Mouse (Mus musculus) bone marrow, adult 2 months (tissue): ENCODE measurements at regions not wholly inside any gene's neighbourhood (a gene's known extent, or its start where the extent isn't known, plus 50 kb on each side); places are given as distances from the start of the nearest gene placed in this dataset.

ENCODE experiments used
- CTCF ChIP-seq: fragments of 200-500 bp; IDR thresholded peaks from 2 replicates; pipeline ENCODE4 v1.5.1; 2011; ENCODE audit warnings: low read length, control low read depth; ENCODE audit not compliant: control insufficient read depth, insufficient read depth
- POLR2A ChIP-seq: fragments of 200-500 bp; IDR thresholded peaks from 2 replicates; pipeline ENCODE4 v1.6.1; 2011; ENCODE audit warnings: low read depth, mild to moderate bottlenecking, control low read depth, low read length, borderline replicate concordance; ENCODE audit not compliant: control insufficient read depth

DNA sequence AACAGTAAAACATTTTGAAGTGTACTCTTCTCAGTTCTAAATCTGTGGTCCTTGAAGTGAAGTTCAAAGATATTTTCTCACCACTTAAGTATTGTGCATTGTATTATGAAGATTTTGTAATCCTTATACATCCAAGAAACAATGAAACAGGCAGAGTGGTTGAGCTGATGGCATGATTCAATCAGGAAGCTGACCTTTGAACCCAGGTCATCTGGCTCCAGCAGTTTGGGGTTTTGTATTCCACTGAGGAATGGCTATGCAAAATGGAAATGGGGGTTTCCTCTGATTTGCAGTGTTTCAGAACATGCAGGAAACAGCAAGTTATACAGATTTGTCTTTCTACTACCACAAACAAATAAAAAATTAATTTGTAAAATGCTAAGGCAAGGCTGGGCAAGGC is 836.2 kb upstream of the Sox9 start:
- TF ChIP-seq CTCF, result no peak
- no peak for TF ChIP-seq POLR2A
